Mouse (Mus musculus) gastrocnemius, postnatal 4 days (tissue): ENCODE measurements around the gene Gzma. TPM values are rescaled to one million over a fixed set of nuclear protein-coding genes. Genes with fewer than 3 reads are reported as not detected.
A peak's percentile ranks its signal among the peaks of the same experiment; 100 is the strongest.

ENCODE experiments used
- DNase-seq, 2 experiments: peaks; one replicate each; pipeline ENCODE4 v3.0.0; 2021 to 2022; ENCODE audit warnings: low spot score in 2 of 2, mixed read lengths in 2 of 2
- total RNA-seq, 2 experiments: library from RNA; stranded (reverse); gene quantifications; 2 replicates each; pipeline ENCODE4 v1.2.3; 2021

Gzma gene
- total RNA-seq, 2 experiments from 2014 or later, result not detected

DNA sequence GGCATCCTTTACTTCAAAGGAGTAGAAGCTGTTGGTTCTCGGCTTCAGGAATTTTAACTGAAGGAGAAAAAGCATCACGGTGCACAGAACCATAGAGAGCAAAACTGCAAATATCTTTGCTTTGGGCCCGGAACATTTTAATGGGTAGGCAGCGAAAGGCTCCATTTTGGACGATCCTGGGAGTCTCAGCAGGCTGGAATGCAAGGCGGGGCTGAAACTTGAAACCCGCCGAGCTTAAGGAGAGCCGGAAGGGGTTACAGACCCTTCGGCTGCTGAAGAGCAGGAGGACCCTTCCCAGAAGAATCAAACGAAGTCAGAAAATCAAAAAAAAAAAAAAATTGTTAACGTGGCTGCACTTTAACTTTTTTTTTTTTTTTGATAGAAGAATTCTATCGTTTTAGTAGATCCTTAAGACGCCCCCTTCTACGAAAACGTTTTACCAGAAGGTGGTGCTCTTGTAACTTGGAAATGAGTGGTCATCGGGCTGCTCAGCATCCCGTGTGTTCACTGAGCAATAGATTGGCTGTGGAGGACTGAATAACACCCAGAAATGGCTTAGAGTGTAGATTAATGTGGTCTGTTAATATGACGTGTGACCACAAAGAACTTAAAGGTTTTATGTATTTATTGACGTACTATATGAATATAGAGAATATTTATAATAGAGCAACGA is 54.4 kb downstream of the Gzma start, which contains the start of gene Gpx8:
Gene Gpx8 (minus strand): TSS at position 200 of the 673 bp plus-strand sequence.
- DNase-seq, result peak in 1 of 2 experiments; percentile 70

DNA sequence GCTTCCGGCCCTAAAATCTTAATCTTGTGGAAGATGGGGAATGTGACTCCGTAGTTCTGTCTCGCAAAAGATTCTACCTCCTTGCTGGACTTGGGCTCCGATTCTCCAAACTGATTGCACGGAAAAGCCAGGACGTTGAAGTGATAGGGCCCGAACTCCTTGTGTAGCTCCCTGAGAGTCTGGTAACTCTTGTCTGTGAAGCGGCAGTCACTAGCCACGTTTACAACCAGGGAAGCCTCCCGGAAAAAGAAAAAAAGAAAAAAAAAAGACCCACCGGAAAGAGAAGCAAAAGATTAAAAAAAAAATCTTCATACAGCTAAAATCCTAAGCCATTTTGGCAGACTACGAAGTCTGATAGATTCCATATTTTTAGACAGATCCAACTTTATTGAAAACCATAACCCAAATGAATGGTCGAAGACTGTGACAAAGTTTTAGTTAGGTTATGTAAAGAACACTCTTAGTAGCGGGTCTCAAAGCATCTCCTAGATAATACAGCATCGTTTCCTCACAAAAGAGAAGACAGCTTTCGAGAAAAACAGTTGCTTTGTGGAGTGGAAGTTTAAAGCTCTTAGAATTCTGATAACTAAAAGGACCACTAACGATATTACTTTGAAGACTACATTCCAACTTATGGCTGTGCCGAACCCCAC is 55.2 kb downstream of the Gzma start:
- no peak for DNase-seq

DNA sequence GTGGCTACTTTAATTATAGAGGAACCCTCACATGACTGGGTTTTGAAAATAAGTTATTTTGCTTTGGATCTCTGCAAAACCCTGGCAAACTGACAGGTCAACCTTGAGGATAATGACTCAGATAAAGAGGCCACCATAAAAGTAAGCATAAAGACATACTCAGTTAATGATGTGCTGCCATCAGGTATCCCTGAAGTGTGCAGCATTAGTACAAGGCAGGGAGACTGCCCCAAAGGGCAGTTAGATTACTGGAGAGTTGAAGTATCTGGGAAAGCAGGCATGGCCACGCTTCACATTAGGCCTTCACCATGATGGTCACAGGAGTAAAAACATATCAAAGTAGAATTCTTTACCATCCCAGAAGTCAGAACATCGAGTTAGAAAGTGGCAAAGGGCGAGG is 55.9 kb downstream of the Gzma start:
- no peak for DNase-seq

Other genes with a start within 250 kb of the Gzma start
- gene Mtrex, start 173.6 kb downstream of the Gzma start, total RNA-seq, result 10 to 100 TPM; 34.0 to 38.8 TPM
- gene Dhx29, start 173.5 kb downstream of the Gzma start, total RNA-seq, result 10 to 100 TPM; 13.8 to 14.8 TPM
- gene Ccno, start 113.2 kb downstream of the Gzma start, total RNA-seq, result under 1 TPM in 1 of 2 experiments, not detected in 1; 0.26 TPM
- gene Mcidas, start 107.1 kb downstream of the Gzma start, total RNA-seq, result not detected
- gene Cdc20b, start 65.9 kb downstream of the Gzma start, total RNA-seq, result not detected
- gene Gpx8, start 54.6 kb downstream of the Gzma start, total RNA-seq, result 10 to 100 TPM; 54.8 to 60.8 TPM
- gene Esm1, start 108.7 kb upstream of the Gzma start, total RNA-seq, result 1 to 10 TPM; 3.8 to 4.2 TPM
- not detected for gene Gzmk, start 124.9 kb upstream of the Gzma start, total RNA-seq
- gene BC067074, start 192.2 kb upstream of the Gzma start, total RNA-seq, result 10 to 100 TPM; 15.3 to 21.3 TPM